Comparison of ENCODE assay signal across 12 mouse cellular contexts in the genomic region with DNA sequence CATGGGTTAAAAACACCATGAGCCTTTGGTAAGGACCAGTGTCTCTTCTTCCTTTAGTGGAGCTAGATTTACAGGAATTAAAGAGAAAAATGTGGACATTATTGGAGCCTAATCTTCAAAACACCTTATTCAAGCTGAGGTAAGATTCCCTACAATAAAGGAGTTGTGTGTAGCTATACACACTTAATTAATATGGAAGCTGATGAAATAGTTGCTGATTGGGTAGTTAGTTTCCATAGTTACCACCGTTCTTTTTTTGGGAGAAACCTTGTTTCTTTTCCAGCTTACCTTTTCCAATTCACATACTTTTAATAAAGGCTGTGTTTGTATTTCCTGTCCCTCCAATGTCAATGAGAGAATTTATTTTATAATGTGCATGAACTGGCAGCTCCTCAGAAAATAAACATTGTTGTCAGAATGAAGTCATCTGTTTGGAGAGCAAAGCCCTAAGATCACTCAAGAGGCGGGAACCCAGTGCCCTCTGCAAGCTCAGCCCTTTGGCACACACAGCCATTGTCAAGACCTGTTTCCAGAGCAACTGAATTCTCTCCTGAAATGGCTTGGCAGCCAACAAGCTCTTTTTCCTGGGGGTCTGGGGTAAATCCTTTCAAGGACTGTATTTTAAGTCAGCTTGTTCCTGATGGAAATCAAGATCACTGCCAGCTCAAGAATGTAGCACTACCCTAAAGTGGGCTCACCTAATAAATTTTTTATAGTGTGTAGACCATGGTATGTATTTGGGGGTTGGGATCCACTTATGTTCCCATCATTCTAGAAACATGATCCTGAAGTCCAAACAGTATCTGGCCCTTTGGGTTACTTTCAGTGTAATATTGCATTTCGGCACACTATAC.
DNase-seq lines count a peak whose midpoint lies in the region; ATAC-seq and TF ChIP-seq lines count a peak whose summit lies in the region.
"Had no signal": no experiment of that assay in that cellular context is flagged by ENCODE, and none has a peak within 500 bp of the region (broad histone marks: within the 10 kb centered on the region; RNA-seq: fewer than 3 reads in every experiment).

No protein-coding gene starts in this region.

- no peak for TF ChIP-seq CTCF in hindbrain, postnatal 0 days (IDR thresholded peaks at IDR 0.05; ENCODE audit: low read depth)

- no peak overlapping the region for H3K9ac ChIP-seq in forebrain, embryonic 11.5 days (ENCODE audit: low read length)
- H3K9ac ChIP-seq in hindbrain, postnatal 0 days (replicated peaks; ENCODE audit: low read length), result no peak overlapping the region
- no peak overlapping the region for H3K9ac ChIP-seq in midbrain, embryonic 13.5 days (replicated peaks)
- H3K9ac ChIP-seq: heart, embryonic 12.5 days had no signal

- no peak for DNase-seq in forebrain, embryonic 11.5 days (ENCODE audit: low spot score)
- DNase-seq in forebrain, embryonic 10.5 days (ENCODE audit: extremely low spot score, low spot score), result no peak
- peak; percentile 37 for DNase-seq in NIH3T3 (ENCODE audit: low read depth)
- DNase-seq in hindbrain, postnatal 0 days (ENCODE audit: low spot score), result peak; percentile 75
- no peak for DNase-seq in ovary, postnatal 14 days (ENCODE audit: low spot score)
- DNase-seq in left cerebral cortex, adult 9 months (ENCODE audit: low spot score in 2 of 2), result no peak
- DNase-seq in heart, postnatal 10 days, result no peak
- DNase-seq: kidney, adult 2 months had no signal

- H3K4me3 ChIP-seq in forebrain, embryonic 11.5 days (ENCODE audit: low read depth, low read length), result no peak overlapping the region
- no peak overlapping the region for H3K4me3 ChIP-seq in forebrain, embryonic 10.5 days
- no peak overlapping the region for H3K4me3 ChIP-seq in hindbrain, postnatal 0 days (ENCODE audit: low read length)
- no peak overlapping the region for H3K4me3 ChIP-seq in midbrain, embryonic 13.5 days (replicated peaks)
- H3K4me3 ChIP-seq: heart, embryonic 12.5 days; left cerebral cortex, adult 2 months; megakaryocyte, embryonic 14.5 days had no signal

- no peaks in the 10 kb centered on the region for H3K4me1 ChIP-seq in forebrain, embryonic 11.5 days (replicated peaks; ENCODE audit: control insufficient read depth, insufficient read depth, low read length)
- peaks cover 6% of the 10 kb centered on the region; the same call in 1 of the 2 replicates for H3K4me1 ChIP-seq in forebrain, embryonic 10.5 days
- H3K4me1 ChIP-seq in hindbrain, postnatal 0 days (ENCODE audit: insufficient read depth, low read length), result no peaks in the 10 kb centered on the region
- H3K4me1 ChIP-seq in midbrain, embryonic 13.5 days (replicated peaks), result 0 out of 2 replicates have a peak, but pooled peaks cover 3% of the 10 kb centered on the region
- H3K4me1 ChIP-seq: heart, embryonic 12.5 days; megakaryocyte, embryonic 14.5 days had no signal

- H3K9me3 ChIP-seq in forebrain, embryonic 11.5 days (ENCODE audit: control insufficient read depth, low read length), result no peaks in the 10 kb centered on the region
- no peaks in the 10 kb centered on the region for H3K9me3 ChIP-seq in forebrain, embryonic 10.5 days
- H3K9me3 ChIP-seq in hindbrain, postnatal 0 days (ENCODE audit: low read length), result 0 out of 2 replicates have a peak, but pooled peaks cover 2% of the 10 kb centered on the region
- no peaks in the 10 kb centered on the region for H3K9me3 ChIP-seq in midbrain, embryonic 13.5 days
- H3K9me3 ChIP-seq: megakaryocyte, embryonic 14.5 days had no signal

- no peaks in the 10 kb centered on the region for H3K27me3 ChIP-seq in forebrain, embryonic 11.5 days (ENCODE audit: control insufficient read depth, insufficient read depth, low read length)
- no peaks in the 10 kb centered on the region for H3K27me3 ChIP-seq in forebrain, embryonic 10.5 days (ENCODE audit: poor library complexity, severe bottlenecking)
- no peaks in the 10 kb centered on the region for H3K27me3 ChIP-seq in hindbrain, postnatal 0 days (ENCODE audit: insufficient read depth, low read length)
- H3K27me3 ChIP-seq in midbrain, embryonic 13.5 days, result no peaks in the 10 kb centered on the region
- H3K27me3 ChIP-seq: heart, embryonic 12.5 days; megakaryocyte, embryonic 14.5 days had no signal

- no peak overlapping the region for H3K27ac ChIP-seq in forebrain, embryonic 11.5 days (ENCODE audit: low read depth, low read length)
- no peak overlapping the region for H3K27ac ChIP-seq in forebrain, embryonic 10.5 days
- no peak overlapping the region for H3K27ac ChIP-seq in hindbrain, postnatal 0 days
- H3K27ac ChIP-seq in midbrain, embryonic 13.5 days, result no peak overlapping the region
- H3K27ac ChIP-seq: left cerebral cortex, adult 2 months had no signal

- no peaks in the 10 kb centered on the region for H3K36me3 ChIP-seq in forebrain, embryonic 11.5 days (ENCODE audit: control insufficient read depth, insufficient read depth, low read length)
- H3K36me3 ChIP-seq in forebrain, embryonic 10.5 days (replicated peaks), result no peaks in the 10 kb centered on the region
- H3K36me3 ChIP-seq in hindbrain, postnatal 0 days (ENCODE audit: insufficient read depth, low read length), result no peaks in the 10 kb centered on the region
- no peaks in the 10 kb centered on the region for H3K36me3 ChIP-seq in midbrain, embryonic 13.5 days
- H3K36me3 ChIP-seq: heart, embryonic 12.5 days had no signal

- 76% methylated on average over 3 of the region's 3 CpGs for WGBS in forebrain, embryonic 11.5 days
- 87% methylated on average over 3 of the region's 3 CpGs for WGBS in forebrain, embryonic 10.5 days
- WGBS in hindbrain, postnatal 0 days, result 50% methylated on average over 3 of the region's 3 CpGs
- WGBS in midbrain, embryonic 13.5 days, result 59% methylated on average over 3 of the region's 3 CpGs

- ATAC-seq in forebrain, embryonic 11.5 days (replicated peaks; ENCODE audit: low FRiP score), result peak; percentile 55; the same call in 1 of the 2 replicates
- ATAC-seq in hindbrain, postnatal 0 days, result peak; percentile 91
- peak; percentile 60; the same call in 1 of the 2 replicates for ATAC-seq in midbrain, embryonic 13.5 days

- no peak overlapping the region for H3K4me2 ChIP-seq in forebrain, embryonic 11.5 days (ENCODE audit: low read depth, low read length, severe bottlenecking)
- no peak overlapping the region for H3K4me2 ChIP-seq in hindbrain, postnatal 0 days (ENCODE audit: low read depth, low read length)
- H3K4me2 ChIP-seq in midbrain, embryonic 13.5 days (replicated peaks), result no peak overlapping the region
- H3K4me2 ChIP-seq: heart, embryonic 12.5 days had no signal

- intact Hi-C loops in heart, postnatal 10 days (cut with DNase I), result no loop called here

Comparison
In these comparisons a context has a peak if more than half of its experiments do, and no peak if none do; other contexts are left out.
1. DNase-seq: peak in NIH3T3 (single experiment) and hindbrain, postnatal 0 days (single experiment); none in forebrain, embryonic 11.5 days (single experiment), forebrain, embryonic 10.5 days (single experiment), ovary, postnatal 14 days (single experiment), left cerebral cortex, adult 9 months (0 of 2) and heart, postnatal 10 days (0 of 2).
2. Peak in every context shown above with its lines, with median percentiles within 50 percentile points of each other: ATAC-seq.